8 mouse cellular contexts compared by ENCODE assay signal in the genomic region with DNA sequence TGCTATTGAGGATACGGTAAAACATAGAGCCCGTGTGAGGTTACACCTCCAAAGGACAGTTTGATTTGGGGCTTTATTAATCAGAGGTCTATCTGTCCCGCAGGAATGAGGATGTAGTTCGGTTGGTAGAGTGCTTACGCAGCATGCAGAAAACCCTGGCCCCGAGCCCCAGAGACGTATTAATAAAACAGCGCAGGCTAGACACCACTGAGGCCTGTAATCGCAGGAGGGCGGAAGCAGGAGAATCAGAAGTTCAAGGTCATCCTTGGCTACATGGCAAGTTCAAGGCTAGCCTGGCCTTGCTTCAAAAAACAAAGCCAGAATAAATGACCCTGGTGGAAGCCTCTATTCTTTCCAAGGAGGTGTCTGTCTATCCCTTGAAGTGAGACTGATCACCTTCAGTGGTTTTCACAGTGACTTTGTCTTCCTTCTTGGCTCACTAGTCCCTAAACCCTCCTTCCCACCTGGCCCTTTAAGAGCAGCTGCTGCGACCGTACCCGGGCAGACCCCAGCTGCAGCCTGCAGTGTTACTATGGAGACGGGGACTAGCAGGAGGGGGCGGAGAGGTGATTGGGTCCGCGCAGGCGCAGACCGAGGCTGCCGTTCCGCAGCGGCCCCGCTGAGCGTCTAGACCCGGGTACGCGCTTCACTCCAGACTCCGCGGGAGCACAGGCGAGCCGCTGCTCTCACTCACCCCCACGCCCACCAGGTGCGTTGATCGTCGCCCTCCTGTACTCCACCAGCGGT. TPM values are rescaled to one million over a fixed set of nuclear protein-coding genes. Genes with fewer than 3 reads are reported as not detected.
A peak's percentile ranks its signal among the peaks of the same experiment; 100 is the strongest.
DNase-seq lines count a peak whose midpoint lies in the region; ATAC-seq and TF ChIP-seq lines count a peak whose summit lies in the region.

A gene (plus strand): TSS at position 622 of the 747 bp plus-strand sequence.

- no peaks in the 10 kb centered on the region for H3K9me3 ChIP-seq in hindbrain, embryonic 16.5 days (ENCODE audit: control insufficient read depth, low read length)

- H3K9ac ChIP-seq in hindbrain, embryonic 16.5 days (ENCODE audit: low read depth, low read length) = peak within 1 kb of the TSS; percentile 93

- TF ChIP-seq CTCF in left cerebral cortex, adult 2 months (IDR thresholded peaks at IDR 0.05) = no peak

- no peaks in the 10 kb centered on the region for H3K36me3 ChIP-seq in hindbrain, embryonic 16.5 days (ENCODE audit: control insufficient read depth, insufficient read depth, low read length)

- H3K27me3 ChIP-seq in hindbrain, embryonic 16.5 days (replicated peaks; ENCODE audit: control insufficient read depth, insufficient read depth, low read length) = no peaks in the 10 kb centered on the region

- H3K4me1 ChIP-seq in hindbrain, embryonic 16.5 days (ENCODE audit: control insufficient read depth, insufficient read depth, low read depth, low read length) = peaks cover 47% of the 10 kb centered on the region

- DNase-seq in R1 (ENCODE audit: low read depth, low spot score) = peak; percentile 94
- DNase-seq in cerebellum, adult 9-11 months = peak; percentile 94
- DNase-seq in frontal cortex, postnatal 14 days (ENCODE audit: low spot score in 2 of 2) = peak; percentile 81 to 89
- DNase-seq in left cerebral cortex, adult 2 months (ENCODE audit: extremely low spot score in 1 of 2, low spot score in 2 of 2) = peak; percentile 90 to 92
- DNase-seq in lung, postnatal 36 days = peak; percentile 62
- peak; percentile 92 for DNase-seq in right cerebral cortex, adult 18-20 months
- peak; percentile 55 for DNase-seq in urinary bladder, postnatal 25 days (ENCODE audit: low spot score)

- ATAC-seq in hindbrain, embryonic 16.5 days = peak; percentile 88

- H3K4me3 ChIP-seq in hindbrain, embryonic 16.5 days (ENCODE audit: low read length) = peak within 1 kb of the TSS; percentile 73
- H3K4me3 ChIP-seq in left cerebral cortex, adult 2 months = peak within 1 kb of the TSS; percentile 83

- peak within 1 kb of the TSS; percentile 93 for H3K27ac ChIP-seq in hindbrain, embryonic 16.5 days (ENCODE audit: low read depth, low read length)
- peak within 1 kb of the TSS; percentile 99 for H3K27ac ChIP-seq in left cerebral cortex, adult 2 months

- WGBS in hindbrain, embryonic 16.5 days = 12% methylated on average over 31 of the region's 36 CpGs

- intact Hi-C loops in left cerebral cortex, adult 2 months (cut with DNase I) = no loop called here

- H3K4me2 ChIP-seq in hindbrain, embryonic 16.5 days (ENCODE audit: low read length) = peak within 1 kb of the TSS; percentile 94

RNA-seq across cellular contexts. Expression of the gene that starts here (rescaled TPM):
- polyA plus RNA-seq in hindbrain, embryonic 16.5 days (2015; fragmentation: Nextera tagmentation; extraction: Ambion mirVana) = 143 and 146 TPM in 2 replicates
- total RNA-seq in left cerebral cortex, adult 2 months (2021) = 100 to 1,000 TPM; 304 to 311 TPM

Comparison
In these comparisons a context has a peak if more than half of its experiments do, and no peak if none do; other contexts are left out.
1. Peak in every context shown above with its lines: DNase-seq, ATAC-seq, H3K4me3 ChIP-seq and H3K27ac ChIP-seq.